Mouse (Mus musculus) natural killer cell, adult 2 months (primary cell): ENCODE measurements at regions not wholly inside any gene's neighbourhood (a gene's known extent, or its start where the extent isn't known, plus 50 kb on each side); places are given as distances from the start of the nearest gene placed in this dataset.
A peak's percentile ranks its signal among the peaks of the same experiment; 100 is the strongest.
"Not testable (repeated sequence)": the region's sequence is repeated elsewhere in the genome, so short reads cannot be mapped to it uniquely, and the experiment has no call there.

ENCODE experiments used
- DNase-seq, 2 experiments: peaks; one replicate each; pipeline ENCODE4 v3.0.0; 2022; ENCODE audit warnings: low spot score in 2 of 2

GRCm38 (mm10) chr4:97509576-97509975, 263.0 kb upstream of the Nfia start:
- DNase-seq: no peak

GRCm38 (mm10) chr4:97505734-97506133, 266.8 kb upstream of the Nfia start:
- no peak for DNase-seq

DNA sequence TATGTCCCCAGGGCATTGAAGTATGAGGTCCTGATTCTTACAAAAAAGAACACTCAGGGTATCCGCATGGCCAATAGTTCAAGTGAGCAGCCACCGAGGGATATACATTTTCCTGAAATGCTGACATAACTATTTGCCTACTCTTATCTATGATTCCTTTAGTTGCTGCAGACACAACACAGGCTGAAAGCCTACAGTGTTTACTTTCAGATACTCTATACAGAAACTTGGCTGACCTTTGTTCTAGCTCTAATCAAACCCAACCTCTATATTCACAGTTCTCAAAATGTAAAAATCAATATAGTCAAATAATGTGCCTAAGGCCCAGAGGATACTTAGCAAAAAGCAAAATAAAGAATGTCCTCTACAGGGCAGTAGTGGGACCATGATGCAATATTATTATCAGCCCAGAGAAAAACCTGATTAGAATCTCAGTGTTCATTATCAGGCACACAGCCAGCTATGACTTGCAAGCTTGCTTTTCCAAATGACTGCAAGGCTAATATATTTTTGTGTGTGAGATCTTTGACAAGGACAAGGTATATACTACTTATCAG, 281.2 kb upstream of the Nfia start:
- no peak for DNase-seq

GRCm38 (mm10) chr4:97486354-97486753, 286.2 kb upstream of the Nfia start:
- DNase-seq: peak in 1 of 2 experiments; percentile 2

- DNase-seq: no peak
Measured at GRCm38 (mm10) chr4:97485225-97485624, 287.3 kb upstream of the Nfia start.

DNA sequence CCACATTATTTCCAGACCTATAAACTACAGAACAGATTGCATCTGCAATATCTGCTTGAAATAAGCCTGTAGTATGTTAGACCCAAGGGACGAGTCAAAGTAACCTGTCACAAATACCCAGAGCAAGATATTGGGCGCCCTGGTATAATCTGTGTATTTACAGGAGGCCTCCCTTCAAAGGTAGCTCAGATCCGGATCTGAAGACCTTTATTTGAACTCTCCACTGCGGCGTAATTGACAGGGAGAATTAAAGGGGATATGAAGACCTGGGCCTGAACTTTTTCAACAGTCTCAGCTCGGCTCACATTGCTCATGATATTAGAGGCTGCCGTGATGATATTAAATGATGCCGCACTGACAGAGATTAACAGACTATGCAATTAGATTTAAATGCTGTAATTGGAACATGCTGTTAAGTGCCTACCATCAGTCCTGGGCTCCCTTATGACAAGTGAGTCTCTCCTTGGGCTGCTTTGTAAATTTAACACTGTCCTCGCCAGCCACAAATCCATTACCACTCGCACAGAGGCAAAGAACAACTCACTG, 289.8 kb upstream of the Nfia start:
- no peak for DNase-seq

DNA sequence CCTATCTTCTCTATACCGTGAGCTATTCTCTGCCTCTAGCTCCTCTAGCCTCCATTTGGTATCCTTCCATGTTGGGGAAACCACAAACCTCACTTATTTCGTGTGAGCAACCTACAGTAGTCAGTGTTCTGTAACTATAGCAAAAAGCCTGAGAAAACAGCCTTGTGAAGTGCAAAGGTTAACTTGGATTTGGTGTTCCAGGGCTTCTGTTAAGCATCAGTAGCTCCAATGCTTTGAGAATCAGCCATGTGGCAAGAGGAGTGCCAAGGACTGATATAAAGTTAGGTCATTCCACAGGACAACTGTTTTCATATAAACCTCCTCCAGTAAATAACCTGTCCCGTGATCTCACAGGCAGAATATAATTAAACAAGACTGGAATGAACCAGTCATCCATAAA, 290.7 kb upstream of the Nfia start:
- no peak for DNase-seq

DNA sequence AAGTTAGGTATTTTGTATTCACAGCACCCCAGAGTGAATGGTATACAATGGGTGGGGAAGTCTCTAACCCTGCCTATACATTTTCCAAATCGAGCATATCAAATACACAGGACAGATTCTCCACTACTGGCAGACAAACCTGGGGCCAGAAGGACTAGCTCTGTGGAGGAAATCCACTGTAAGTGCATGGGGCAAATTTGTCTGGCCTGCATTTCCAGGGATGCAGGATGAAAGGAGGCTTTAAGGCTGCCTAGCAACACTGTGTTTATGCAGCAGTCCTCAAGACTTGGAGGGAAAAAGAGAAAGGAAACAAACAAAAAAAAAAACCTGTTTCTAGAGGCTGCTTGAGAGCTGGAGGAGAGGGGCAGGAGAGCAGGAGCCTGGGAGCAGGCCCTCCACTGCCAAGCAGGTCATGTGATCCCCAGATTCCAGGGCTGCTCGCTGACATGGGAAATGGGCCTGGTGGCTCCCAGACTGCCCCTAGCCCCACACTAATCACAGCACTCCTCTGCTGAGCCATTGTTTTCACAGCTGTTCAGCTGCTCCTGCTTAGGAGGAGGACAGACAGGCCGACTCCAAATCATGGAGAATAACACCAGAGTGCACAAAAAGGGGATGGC, 293.7 kb upstream of the Gm10192 start:
- no peak for DNase-seq

DNA sequence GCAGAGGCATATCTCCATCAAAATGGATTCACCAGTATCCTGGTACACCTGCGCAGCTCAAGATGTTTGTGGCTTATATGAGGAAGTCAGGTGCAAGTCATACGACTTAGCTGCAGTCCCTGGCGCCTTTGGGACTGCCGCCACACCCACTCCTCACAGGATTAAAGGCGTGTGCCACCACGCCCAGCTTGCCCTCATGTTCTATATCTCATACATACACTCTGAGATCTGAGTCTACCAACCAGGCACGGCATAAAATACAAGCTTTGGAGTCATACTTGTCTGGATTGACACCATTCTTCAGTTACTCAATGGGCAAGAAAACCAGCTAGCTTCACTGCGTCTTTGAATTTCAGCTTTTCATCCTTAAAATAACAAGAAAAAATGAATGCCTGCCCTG, 290.5 kb upstream of the Gm10192 start:
- not testable (repeated sequence) for DNase-seq

DNA sequence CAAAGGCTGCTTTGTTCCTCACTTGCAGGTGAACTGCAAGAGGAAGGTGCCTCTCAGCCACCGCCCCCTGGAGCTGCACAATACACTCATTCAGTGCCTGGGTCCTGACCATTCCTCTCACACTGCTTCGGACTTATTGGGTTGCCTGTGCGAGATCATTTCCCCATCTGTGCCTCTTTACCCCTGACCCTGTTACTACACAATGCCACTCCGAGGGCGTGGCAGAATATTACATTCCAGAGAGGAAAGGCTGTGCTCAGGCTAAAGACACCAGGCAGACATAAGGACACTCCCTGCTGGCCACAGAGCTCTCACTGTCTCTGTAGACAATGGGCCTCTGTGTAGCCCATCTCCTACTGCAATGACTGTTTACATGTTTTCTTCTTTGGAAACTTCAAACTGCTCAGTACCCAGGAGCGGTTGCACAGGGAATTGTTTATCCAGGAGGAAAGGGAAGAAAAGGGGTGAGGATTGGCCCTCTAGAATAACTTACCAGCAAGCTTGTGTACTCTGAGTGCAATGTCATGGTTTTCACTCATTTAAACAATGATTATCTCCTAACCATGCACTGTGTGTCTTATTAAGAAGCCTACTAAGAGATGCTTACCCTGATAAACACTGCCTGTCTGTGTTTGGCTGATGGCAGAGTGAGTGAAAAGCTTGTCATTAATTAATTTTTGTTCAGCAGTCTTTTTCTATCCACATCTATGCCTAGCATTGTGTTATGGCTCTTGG, 283.1 kb upstream of the Gm10192 start:
- no peak for DNase-seq

- DNase-seq: no peak
Measured at GRCm38 (mm10) chr4:97465517-97465916, 282.6 kb upstream of the Gm10192 start.

GRCm38 (mm10) chr4:97461177-97461576, 278.2 kb upstream of the Gm10192 start:
- DNase-seq: no peak

DNA sequence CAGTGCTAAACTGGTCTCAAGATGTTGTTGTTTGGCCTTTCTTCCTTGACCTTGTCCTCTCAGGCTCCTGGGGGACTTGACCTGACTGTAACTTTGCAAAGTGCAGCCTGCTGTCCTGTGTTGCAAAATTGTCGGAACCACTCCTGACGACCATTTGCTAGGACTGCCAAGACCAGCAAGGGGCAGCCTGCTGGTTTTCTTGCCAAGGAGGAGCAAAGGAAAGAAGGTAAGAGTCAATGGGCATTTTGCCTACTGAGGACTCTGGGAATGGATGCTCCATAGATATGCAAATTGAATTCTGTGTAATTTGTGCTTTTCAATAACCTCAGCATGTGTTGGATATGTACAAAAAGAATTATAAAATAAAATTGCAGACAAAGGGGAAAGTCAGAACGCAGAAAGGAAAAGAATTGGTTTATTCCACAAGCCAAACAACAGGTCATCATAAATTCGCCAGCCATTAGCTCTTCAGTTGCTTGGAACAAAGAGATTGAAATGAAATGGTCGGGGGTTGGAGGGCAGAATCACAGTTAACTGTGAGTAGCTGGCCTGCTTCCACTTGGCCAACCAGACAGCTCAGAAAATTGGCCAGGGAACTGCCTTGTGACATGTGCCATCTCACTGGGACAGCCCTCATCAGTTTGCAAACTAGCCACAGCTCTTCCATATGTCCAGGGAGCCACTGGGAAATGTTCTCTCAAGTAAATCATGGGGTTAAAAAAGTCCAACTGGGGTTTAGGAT, 256.5 kb upstream of the Gm10192 start:
- no peak for DNase-seq

DNA sequence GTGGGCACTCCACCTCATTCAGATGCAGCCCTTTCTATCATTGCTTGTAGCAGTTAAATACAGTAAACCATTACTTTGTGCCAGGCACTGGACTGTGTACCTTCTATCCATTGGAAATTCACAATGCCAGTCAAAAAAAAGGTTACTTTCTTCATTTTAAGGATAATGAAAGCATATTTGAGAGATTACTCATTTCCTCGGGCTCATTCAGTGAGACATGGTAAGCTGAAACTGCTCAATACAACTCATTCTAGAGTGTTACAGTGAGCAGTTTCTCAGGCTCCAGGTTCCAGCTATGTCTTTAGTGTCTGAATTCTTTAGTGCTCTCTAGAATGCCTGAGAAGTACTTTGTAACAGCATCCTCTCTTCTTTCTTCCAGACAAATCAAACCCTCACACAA, 249.7 kb upstream of the Gm10192 start:
- DNase-seq: no peak

DNA sequence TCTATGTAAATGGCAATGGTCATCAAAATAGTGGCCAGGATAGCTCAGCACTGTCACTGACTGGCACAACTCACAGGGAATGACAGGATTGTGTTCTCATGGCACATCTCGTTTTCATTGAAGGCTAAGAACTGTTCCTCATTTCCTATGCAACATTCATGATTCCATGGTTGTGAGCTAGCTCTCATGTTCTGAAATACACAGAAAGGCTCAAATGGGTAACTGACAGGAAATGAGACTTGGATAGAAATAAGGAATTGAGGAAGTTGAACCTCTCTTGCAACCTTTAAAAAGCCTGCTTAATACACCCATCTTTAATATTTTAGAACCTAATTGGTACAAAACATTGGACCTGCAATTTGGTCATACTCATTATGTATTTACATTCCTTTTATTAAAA, 249.1 kb upstream of the Gm10192 start:
- DNase-seq: no peak

DNA sequence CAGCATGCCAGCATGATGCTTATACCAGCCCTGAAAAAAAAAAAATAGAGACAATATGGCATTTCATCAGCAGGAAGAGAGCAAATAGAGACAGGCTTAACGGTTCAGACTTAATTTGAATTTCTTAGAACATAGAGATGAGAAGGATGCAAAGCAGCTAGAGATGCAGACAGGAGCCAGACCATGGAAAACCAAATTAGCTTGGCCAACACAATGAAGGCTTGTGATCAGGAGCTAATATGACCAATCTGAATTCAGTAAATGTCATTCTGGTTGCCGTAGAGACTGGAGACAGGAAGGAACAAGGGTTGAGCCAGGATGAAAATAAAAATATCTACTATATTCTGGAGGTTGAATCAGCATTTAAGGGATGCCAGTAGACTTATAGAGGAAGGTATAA, 248.3 kb upstream of the Gm10192 start:
- DNase-seq: no peak

- no peak for DNase-seq
Measured at GRCm38 (mm10) chr4:97419845-97420244, 236.9 kb upstream of the Gm10192 start.

- DNase-seq: no peak
Measured at GRCm38 (mm10) chr4:97418616-97419015, 235.7 kb upstream of the Gm10192 start.

- no peak for DNase-seq
Measured at GRCm38 (mm10) chr4:97417943-97418342, 235.0 kb upstream of the Gm10192 start.

DNA sequence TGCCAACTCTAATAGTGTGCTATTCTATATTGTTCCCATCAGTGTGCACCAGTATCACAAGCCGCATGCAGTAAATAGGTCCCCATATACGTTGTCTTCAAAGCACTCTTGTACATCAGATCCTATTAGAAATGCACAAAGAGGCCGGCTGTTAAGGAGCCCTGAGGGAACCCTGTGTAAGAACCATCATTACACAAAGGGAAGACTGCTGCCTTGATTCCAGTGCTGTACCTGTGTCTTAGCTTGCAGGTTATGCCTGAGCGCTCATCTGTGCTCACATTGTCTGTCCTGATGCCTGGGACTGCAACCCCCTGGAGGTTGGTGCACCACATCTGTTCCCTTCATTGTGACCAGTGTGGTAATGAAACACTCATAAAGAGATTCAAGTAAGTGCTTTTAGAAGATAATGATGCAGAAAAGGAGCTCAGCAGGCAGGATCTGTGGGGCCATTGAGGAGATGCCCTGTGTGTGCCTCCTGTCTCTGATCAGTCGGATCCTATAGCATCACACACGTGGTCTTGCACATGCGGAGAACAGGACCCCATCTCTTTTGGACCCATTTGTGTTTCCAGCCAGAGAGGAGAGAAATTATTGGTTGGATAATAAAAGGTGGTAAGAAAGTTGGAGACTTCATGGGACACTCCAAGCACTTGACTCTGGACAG, 225.8 kb upstream of the Gm10192 start:
- DNase-seq: no peak

DNA sequence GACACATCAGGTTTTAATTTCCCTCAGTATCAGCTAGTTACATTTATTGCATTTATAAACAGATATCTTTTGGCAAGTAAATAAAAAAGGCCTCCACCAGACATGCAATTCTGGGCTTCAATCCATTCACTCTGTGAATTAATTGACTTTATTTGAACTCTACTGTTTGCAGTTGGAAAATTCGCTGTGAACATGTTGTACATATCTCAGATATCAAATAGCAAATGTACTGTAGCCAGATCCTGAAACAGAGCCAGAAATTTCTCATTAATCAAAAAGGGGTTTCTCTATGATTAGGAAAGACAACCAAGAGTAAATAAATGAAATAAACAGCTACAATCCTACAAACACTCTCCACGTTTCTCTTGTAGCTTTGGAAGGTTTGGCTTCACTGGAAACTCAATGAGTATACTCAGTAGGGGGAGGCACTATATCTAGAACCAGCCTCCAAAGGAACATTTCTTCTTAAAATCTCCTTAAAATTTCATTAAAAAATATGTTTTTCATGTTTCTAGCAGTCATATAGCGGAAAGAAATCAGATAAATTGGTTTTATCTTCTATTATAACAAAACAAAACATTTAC, 211.8 kb upstream of the Gm10192 start:
- no peak for DNase-seq
